Mouse (Mus musculus) midbrain, embryonic 12.5 days (tissue): ENCODE measurements around the gene Nphp1. TPM values are rescaled to one million over a fixed set of nuclear protein-coding genes. Genes with fewer than 3 reads are reported as not detected.
A peak's percentile ranks its signal among the peaks of the same experiment; 100 is the strongest.

ENCODE experiments used
- ATAC-seq: fragments of 200-750 bp; cut with Nextera tagmentation; 2 replicates; pipeline ENCODE4 v1.8.0; 2017; ENCODE audit warnings: low read depth, moderate TSS enrichment, moderate library complexity; ENCODE audit not compliant: low FRiP score
- H3K27ac ChIP-seq: fragments of 300-500 bp; sonication (generic); replicated peaks from 2 replicates; pipeline ENCODE4 v1.5.1; 2016; ENCODE audit warnings: mild to moderate bottlenecking
- H3K27me3 ChIP-seq: fragments of 300-500 bp; sonication (generic); 2 replicates; pipeline ENCODE4 v1.6.1; 2016; ENCODE audit warnings: mild to moderate bottlenecking
- H3K36me3 ChIP-seq: fragments of 300-500 bp; sonication (generic); 2 replicates; pipeline ENCODE4 v1.6.1; 2016
- H3K4me1 ChIP-seq: fragments of 300-500 bp; sonication (generic); 2 replicates; pipeline ENCODE4 v1.6.1; 2016
- H3K4me2 ChIP-seq: fragments of 300-500 bp; sonication (generic); replicated peaks from 2 replicates; pipeline ENCODE4 v1.6.1; 2016; ENCODE audit warnings: mild to moderate bottlenecking, moderate library complexity
- H3K4me3 ChIP-seq: fragments of 300-500 bp; sonication (generic); 2 replicates; pipeline ENCODE4 v1.5.1; 2016; ENCODE audit warnings: mild to moderate bottlenecking
- H3K9ac ChIP-seq: fragments of 300-500 bp; sonication (generic); replicated peaks from 2 replicates; pipeline ENCODE4 v1.6.1; 2016; ENCODE audit warnings: mild to moderate bottlenecking, moderate library complexity
- H3K9me3 ChIP-seq: fragments of 300-500 bp; sonication (generic); 2 replicates; pipeline ENCODE4 v1.6.1; 2016; ENCODE audit warnings: mild to moderate bottlenecking
- WGBS: fragments of 180-500 bp; shearing (Covaris S2); methylation state at CpG from one replicate; pipeline ENCODE4 v1.1.7; 2016; 5-methylcytosine and 5-hydroxymethylcytosine counted together
- polyA plus RNA-seq: library from polyadenylated mRNA; unstranded; fragments of >200 nt; fragmentation: Nextera tagmentation; extraction: Ambion mirVana; gene quantifications from 2 replicates; pipeline ENCODE4 v1.2.1, GENCODE M21; 2016

Nphp1 gene
- 31.7 and 33.3 TPM in 2 replicates for polyA plus RNA-seq

DNA sequence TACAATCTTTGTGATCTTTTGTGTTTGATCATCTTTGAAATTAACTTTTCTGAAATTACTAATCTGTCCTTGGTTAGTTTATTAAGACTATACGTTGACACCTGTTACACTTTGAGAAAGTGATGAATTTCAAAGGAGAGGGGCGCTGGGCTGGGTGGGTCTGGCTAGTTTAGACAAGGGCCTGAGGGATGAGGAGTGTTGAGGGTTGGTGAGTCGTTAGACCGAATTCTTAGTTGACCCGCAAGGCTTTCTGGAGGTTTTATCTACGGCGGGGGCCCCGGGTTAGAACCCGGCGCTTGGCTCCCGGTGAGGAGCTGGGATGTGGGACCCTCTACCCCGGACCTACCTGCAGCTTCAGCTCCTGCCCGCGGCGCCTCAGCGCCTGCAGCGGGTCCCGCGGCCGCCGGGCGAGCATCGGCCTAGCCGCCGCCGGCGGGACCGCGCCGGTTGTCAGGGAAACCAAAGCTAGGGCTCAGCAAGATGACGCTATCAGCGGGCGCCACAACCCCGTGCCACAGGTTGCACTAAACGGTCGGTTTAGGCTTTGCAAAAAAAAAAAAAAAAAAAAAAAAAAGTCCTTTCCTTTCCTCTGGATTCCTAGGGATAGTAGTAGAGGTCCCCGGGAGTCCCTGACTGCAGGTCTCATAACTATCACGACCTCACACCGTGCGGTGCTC, at the start of gene Nphp1:
Nphp1 (minus strand) TSS at position 458 of the 677 bp plus-strand sequence.
- ATAC-seq: peak; percentile 79
- peak within 1 kb of the TSS; percentile 72 for H3K4me3 ChIP-seq
- WGBS: under 1% methylated on average over 40 of the region's 40 CpGs
- peak within 1 kb of the TSS; percentile 72 for H3K9ac ChIP-seq
- peak within 1 kb of the TSS; percentile 74 for H3K4me2 ChIP-seq
- H3K4me1 ChIP-seq: peaks cover 29% of the 10 kb centered on the region
- no peaks in the 10 kb centered on the region for H3K9me3 ChIP-seq
- no peaks in the 10 kb centered on the region for H3K27me3 ChIP-seq
- no peaks in the 10 kb centered on the region for H3K36me3 ChIP-seq
- H3K27ac ChIP-seq: peak within 1 kb of the TSS; percentile 52; the same call in 1 of the 2 replicates

DNA sequence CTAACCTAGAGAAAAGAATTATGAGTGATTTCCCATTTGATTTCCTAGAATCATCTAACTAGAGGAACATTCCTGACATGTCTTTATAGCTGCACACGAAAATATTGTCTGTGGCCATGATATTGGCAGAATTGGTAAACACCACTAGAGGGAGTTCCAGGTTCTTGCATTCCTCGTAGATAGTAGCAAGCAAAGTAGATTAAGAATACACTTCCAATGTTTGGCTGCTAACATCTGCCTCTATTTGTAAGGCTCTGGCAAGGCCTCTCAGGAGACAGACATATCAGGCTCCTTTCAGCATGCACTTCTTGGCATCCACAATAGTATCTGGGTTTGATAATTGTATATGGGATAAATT, 44.1 kb upstream of the Nphp1 start:
- no peak overlapping the region for H3K4me2 ChIP-seq
- no peaks in the 10 kb centered on the region for H3K9me3 ChIP-seq
- 23% methylated on average over 2 of the region's 2 CpGs for WGBS
- H3K9ac ChIP-seq: no peak overlapping the region
- no peak overlapping the region for H3K27ac ChIP-seq
- peaks cover 9% of the 10 kb centered on the region; the same call in 1 of the 2 replicates for H3K27me3 ChIP-seq
- no peak overlapping the region for H3K4me3 ChIP-seq
- no peak for ATAC-seq
- no peaks in the 10 kb centered on the region for H3K36me3 ChIP-seq
- peaks cover 15% of the 10 kb centered on the region for H3K4me1 ChIP-seq

DNA sequence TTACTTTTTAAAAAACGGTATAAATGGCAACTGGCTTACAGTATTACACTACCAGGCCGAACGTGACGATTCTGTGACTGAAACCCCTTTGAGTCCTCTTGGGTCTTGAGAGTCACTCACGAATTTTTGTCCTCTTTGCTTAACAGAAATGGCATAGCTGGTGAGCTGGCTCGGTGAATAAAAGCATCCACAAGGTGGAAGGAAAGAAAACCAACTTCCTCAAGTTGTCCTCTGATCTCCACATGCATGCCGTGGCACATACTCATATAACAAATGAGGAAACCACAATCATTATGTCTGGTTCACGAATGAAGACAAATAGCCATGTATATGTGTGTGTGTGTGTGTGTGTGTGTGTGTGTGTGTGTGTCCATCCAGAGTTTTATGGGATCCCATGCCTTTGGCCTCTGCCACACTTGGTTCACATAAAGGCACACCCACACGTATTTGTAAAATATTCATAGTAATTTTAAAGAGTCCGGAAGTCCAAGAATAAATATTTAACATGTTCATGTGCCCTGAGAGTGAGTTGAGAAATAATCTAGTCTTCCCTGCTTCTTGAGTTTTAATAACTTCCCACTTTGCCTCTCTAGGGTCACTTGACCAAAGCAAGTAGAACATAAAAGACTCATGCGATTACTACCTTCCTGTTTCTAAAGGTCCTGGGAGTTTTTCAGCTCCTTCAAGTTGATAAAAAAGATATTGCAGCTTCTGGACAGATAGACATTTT, 43.6 kb upstream of the Nphp1 start:
- H3K27ac ChIP-seq: no peak overlapping the region
- WGBS: 42% methylated on average over 11 of the region's 11 CpGs

DNA sequence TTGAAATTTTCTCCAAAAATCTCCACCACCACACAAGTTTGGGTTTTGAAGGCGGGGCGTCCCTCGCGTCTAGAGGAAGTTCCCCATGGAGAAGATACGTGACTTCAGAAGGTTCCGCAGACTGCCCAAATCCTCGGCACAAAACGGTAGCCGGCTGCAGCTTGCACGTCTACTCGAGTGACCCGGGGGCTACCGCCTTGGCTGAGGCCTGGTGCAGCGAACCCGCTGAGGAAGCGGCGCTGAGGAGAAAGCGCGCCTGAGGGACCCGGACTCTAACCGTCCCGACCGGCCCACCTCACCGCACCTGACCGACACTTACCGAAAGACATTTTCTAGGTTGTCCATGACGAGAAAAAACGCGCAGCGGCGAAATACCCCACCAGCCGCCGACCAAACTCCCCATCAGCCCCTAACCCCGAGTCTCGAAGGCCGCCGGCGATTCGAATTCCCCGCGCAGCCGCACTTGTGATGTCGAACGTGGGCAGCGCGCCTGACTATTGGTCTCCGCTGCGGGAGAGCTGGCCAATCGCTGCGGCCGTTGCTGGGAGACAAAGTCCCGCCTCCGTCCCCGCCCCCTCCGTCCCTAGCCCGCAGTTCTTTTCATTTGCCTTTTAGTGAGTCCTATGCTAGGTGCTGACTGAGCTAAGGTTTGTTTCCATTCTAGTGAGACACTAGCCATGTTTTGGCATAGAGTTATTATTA, 42.9 kb upstream of the Nphp1 start, which contains the start of gene Bub1:
Bub1 (minus strand) TSS at position 465 of the 702 bp plus-strand sequence.
- H3K4me3 ChIP-seq: peak within 1 kb of the TSS; percentile 69
- H3K9ac ChIP-seq: peak within 1 kb of the TSS; percentile 62
- peaks cover 5% of the 10 kb centered on the region; the same call in 1 of the 2 replicates for H3K36me3 ChIP-seq
- ATAC-seq: peak; percentile 98
- peaks cover 9% of the 10 kb centered on the region; the same call in 1 of the 2 replicates for H3K27me3 ChIP-seq
- H3K4me2 ChIP-seq: peak within 1 kb of the TSS; percentile 79
- H3K27ac ChIP-seq: no peak within 1 kb of the TSS
- under 1% methylated on average over 49 of the region's 56 CpGs for WGBS
- no peaks in the 10 kb centered on the region for H3K9me3 ChIP-seq
- peaks cover 15% of the 10 kb centered on the region for H3K4me1 ChIP-seq

More for the DNA sequence above, 43.6 kb upstream of the Nphp1 start:
- Histone ChIP-seq H3K4me2 (peak overlapping the region; percentile 79), H3K4me1 (peaks cover 15% of the 10 kb centered on the region), H3K9ac (peak overlapping the region; percentile 31; the same call in 1 of the 2 replicates), H3K36me3 (peaks cover under 1% of the 10 kb centered on the region; the same call in 1 of the 2 replicates), H3K9me3 (no peaks in the 10 kb centered on the region), H3K4me3 (peak overlapping the region; percentile 69), H3K27me3 (peaks cover 9% of the 10 kb centered on the region; the same call in 1 of the 2 replicates)
- no peak; the same call in 1 of the 2 replicates for ATAC-seq

DNA sequence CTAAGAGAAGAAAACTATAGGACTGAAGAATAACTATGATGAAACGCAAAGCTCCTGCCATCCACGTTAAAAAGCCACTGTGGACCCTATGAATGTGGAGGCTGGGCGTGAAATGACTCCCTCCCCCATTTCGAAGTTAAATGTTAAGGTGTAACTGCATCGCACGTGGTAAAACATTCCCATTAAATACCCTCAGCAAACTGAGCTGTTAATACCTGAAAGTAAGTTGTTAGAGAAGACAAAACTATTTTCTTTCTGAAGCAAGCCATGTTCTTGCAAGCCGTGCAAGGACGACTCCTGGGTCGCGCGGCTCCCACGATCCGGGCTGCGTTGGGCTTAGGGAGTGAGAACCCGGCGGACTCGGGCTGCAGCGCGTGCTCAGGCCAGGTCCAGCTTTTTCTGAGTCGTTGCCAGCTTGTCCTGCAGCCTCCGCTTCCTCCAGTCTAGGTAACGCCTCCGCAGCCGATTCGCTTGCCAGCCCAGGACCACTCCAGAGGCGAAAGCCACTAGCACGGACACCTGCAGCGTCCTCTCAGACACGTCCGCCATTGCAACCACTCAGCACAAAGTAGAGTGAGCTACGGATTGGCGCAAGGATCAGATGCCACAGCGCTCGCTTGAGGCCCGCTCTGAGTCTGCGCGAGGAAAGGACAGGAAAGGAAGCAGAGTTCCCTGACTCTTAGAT, 3.4 kb upstream of the Nphp1 start, which contains the start of gene Mtln:
Mtln (minus strand) TSS at position 570 of the 685 bp plus-strand sequence.
- WGBS: 1% methylated on average over 37 of the region's 37 CpGs
- H3K27me3 ChIP-seq: no peaks in the 10 kb centered on the region
- H3K4me3 ChIP-seq: peak within 1 kb of the TSS; percentile 77
- peak; percentile 93 for ATAC-seq
- H3K4me1 ChIP-seq: peaks cover 29% of the 10 kb centered on the region
- peak within 1 kb of the TSS; percentile 80 for H3K9ac ChIP-seq
- H3K4me2 ChIP-seq: peak within 1 kb of the TSS; percentile 64
- H3K36me3 ChIP-seq: no peaks in the 10 kb centered on the region
- peak within 1 kb of the TSS; percentile 85 for H3K27ac ChIP-seq
- no peaks in the 10 kb centered on the region for H3K9me3 ChIP-seq

DNA sequence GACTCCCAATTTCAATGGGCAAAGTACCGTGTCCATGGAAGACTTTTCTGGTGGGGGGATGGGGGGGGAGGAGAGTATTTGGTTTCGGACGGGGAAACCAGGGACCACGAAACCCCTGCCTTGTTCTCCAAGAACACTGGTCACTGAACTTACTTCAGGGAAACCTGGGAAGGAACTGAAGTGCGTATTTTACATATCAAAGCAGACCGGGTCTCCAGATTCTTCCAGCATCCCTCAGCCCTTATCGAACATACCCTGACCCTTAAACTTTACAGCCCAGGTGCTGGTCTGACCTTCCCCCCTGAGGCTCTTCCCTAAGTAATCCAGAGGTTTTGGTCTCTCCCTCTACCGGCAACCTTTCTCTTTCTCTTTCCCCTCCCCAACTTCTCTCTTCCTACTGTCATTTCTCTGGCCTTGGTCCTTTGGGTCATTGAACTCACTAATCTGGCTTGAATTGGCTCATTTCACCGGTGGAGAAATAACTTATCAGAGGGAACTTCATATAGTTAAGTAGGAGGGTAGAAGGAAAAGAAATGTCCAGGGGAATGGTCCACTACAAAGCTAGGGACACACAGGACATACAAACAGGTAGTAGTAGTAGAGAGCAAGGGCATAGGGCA, 1.1 kb upstream of the Nphp1 start:
- Histone ChIP-seq H3K27me3 (no peaks in the 10 kb centered on the region), H3K4me1 (peaks cover 29% of the 10 kb centered on the region), H3K4me2 (peak overlapping the region; percentile 74), H3K4me3 (peak overlapping the region; percentile 72), H3K36me3 (no peaks in the 10 kb centered on the region), H3K9ac (peak overlapping the region; percentile 72; the same call in 1 of the 2 replicates), H3K27ac (no peak overlapping the region), H3K9me3 (no peaks in the 10 kb centered on the region)
- no peak for ATAC-seq
- WGBS: 23% methylated on average over 9 of the region's 9 CpGs

DNA sequence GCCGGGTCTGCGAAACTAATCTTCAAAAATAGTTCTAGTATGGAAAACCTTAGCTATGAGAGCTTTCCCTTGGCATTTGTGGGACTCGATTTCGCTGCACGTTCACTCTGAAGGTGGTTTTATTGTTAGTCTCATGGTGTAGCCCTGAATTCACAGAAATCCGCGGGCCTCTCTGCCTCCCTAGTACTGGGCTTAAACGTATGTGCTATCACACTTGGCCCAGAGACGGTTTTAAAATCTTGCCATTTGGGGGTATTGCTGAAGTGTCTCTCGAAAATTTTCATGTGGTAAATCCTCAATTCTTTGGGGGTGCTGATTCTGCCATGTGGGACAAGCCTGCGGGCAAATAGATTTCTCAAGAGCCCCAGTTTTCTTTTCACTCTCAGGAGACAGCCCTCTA, 441 bp upstream of the Nphp1 start:
- Histone ChIP-seq H3K4me1 (peaks cover 29% of the 10 kb centered on the region), H3K36me3 (no peaks in the 10 kb centered on the region), H3K4me2 (peak overlapping the region; percentile 74), H3K9ac (peak overlapping the region; percentile 72), H3K27me3 (no peaks in the 10 kb centered on the region), H3K9me3 (no peaks in the 10 kb centered on the region), H3K4me3 (peak overlapping the region; percentile 72), H3K27ac (peak overlapping the region; percentile 26; the same call in 1 of the 2 replicates)
- 0 out of 2 replicates have a peak, but pooled peaks have one; percentile 32 for ATAC-seq
- 6% methylated on average over 11 of the region's 11 CpGs for WGBS

DNA sequence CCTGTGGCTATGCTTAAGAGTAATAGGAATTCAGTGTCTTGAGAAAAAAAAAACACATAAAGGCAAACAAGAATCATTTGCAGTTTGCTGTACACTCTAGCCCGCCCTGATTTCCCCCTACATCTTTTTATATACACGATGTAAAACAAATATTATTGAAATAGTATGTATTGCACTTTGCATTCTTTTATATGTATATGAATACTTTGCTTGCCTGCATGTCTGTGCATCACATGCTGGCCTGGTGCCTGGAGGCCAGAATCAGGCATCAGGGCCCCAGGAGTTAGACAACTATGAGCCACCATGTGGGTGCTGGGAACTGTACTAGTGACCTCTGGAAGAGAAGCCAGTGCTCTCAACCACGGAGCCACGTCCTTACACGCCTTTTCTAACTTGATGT, 1.5 kb downstream of the Nphp1 start:
- ATAC-seq: no peak
- peaks cover 29% of the 10 kb centered on the region for H3K4me1 ChIP-seq
- H3K9ac ChIP-seq: no peak overlapping the region
- no peaks in the 10 kb centered on the region for H3K36me3 ChIP-seq
- H3K9me3 ChIP-seq: no peaks in the 10 kb centered on the region
- no peaks in the 10 kb centered on the region for H3K27me3 ChIP-seq
- no peak overlapping the region for H3K4me2 ChIP-seq
- H3K27ac ChIP-seq: no peak overlapping the region
- 93% methylated on average over 5 of the region's 5 CpGs for WGBS
- no peak overlapping the region for H3K4me3 ChIP-seq

DNA sequence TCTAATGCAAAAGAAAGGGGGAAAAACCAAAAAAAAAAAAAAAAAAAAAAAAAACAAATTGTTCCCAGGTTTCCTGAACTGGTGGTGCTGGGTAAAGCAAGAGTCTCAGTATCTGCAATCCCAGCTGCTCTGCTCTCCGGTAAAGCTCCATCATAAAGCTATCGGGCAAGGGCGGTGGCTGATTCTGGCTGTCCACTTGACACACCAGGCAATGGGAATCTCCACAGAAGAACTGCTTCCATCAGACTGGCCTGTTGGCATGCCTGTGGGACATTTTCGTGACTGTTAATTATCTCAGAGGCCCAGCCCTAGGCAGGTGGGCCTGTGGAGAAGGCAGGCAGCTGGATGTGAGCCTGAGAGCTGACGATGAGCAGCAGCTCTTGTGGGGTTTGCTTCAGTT, 10.2 kb downstream of the Nphp1 start:
- Histone ChIP-seq H3K27me3 (no peaks in the 10 kb centered on the region), H3K4me2 (no peak overlapping the region), H3K36me3 (peaks cover 29% of the 10 kb centered on the region), H3K9ac (no peak overlapping the region), H3K4me1 (peaks cover 10% of the 10 kb centered on the region), H3K9me3 (no peaks in the 10 kb centered on the region), H3K4me3 (no peak overlapping the region), H3K27ac (no peak overlapping the region)
- no peak for ATAC-seq
- WGBS: 91% methylated on average over 5 of the region's 5 CpGs

DNA sequence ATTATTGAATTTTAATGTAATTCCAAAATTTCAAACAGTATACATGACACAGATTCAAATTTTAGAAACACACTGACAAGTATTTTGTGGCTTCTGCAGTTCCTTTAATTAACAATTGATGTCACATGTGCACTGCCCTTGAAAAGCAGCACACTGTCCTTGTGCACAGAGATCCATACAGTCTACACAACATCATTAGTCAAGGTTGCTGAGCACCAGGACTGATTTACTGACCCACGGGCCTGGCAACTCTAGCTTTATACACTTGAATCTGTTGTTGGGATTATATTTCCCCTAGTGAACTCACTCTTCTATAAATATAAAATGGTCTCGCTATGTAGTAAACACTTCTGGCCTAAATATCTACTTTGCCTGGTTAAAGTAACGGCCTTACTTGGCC, 13.7 kb downstream of the Nphp1 start:
- Histone ChIP-seq H3K27ac (peak overlapping the region; percentile 54; the same call in 1 of the 2 replicates), H3K9me3 (no peaks in the 10 kb centered on the region), H3K4me3 (no peak overlapping the region), H3K9ac (no peak overlapping the region), H3K4me1 (peaks cover 10% of the 10 kb centered on the region), H3K36me3 (peaks cover 48% of the 10 kb centered on the region), H3K27me3 (no peaks in the 10 kb centered on the region), H3K4me2 (no peak overlapping the region)
- ATAC-seq: 0 out of 2 replicates have a peak, but pooled peaks have one; percentile 58
- 65% methylated on average over 3 of the region's 3 CpGs for WGBS

DNA sequence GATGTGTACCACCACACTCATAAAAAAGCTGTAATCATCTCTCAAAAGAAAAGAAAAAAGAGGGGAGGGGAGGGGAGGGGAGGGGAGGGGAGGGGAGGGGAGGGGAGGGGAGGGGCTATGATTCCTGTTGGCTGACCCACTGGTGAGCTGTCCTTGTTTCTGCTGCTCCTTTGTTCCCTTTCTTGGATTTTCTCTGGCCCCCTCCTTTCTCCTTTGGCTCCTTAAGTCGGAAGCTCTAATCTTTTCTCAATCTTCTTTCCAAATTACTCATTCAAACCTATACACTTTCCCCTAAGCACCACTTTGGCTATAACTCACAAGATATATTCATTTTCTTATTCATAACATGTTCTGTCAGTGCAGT, 14.1 kb downstream of the Nphp1 start:
- WGBS: 0% methylated on average over 1 of the region's 1 CpGs
- H3K4me1 ChIP-seq: peaks cover 10% of the 10 kb centered on the region
- H3K27me3 ChIP-seq: no peaks in the 10 kb centered on the region
- peaks cover 47% of the 10 kb centered on the region for H3K36me3 ChIP-seq
- H3K9me3 ChIP-seq: no peaks in the 10 kb centered on the region
- peak; percentile 68 for ATAC-seq
- H3K27ac ChIP-seq: peak overlapping the region; percentile 82
- H3K4me3 ChIP-seq: 0 out of 2 replicates have a peak overlapping the region, but pooled peaks have one; percentile 4
- H3K4me2 ChIP-seq: peak overlapping the region; percentile 38
- 0 out of 2 replicates have a peak overlapping the region, but pooled peaks have one; percentile 43 for H3K9ac ChIP-seq
